Mouse (Mus musculus) left cerebral cortex, postnatal 10 days (tissue): ENCODE measurements around the gene Rxfp1. TPM values are rescaled to one million over a fixed set of nuclear protein-coding genes. Genes with fewer than 3 reads are reported as not detected.

ENCODE experiments used
- total RNA-seq, 2 experiments: library from RNA; stranded (reverse); gene quantifications; 2 replicates each; pipeline ENCODE4 v1.2.3; 2021

Gene Rxfp1
- total RNA-seq, 2 experiments from 2014 or later = 32.1 to 33.5 TPM

Other genes with a start within 250 kb of the Rxfp1 start
- gene Fnip2, start 170.1 kb downstream of the Rxfp1 start, total RNA-seq = 10 to 100 TPM; 21.6 to 23.1 TPM
- gene Ppid, start 146.5 kb downstream of the Rxfp1 start, total RNA-seq = 10 to 100 TPM; 66.0 to 68.2 TPM
- 1 to 10 TPM; 1.5 to 1.8 TPM for gene 4930579G24Rik, start 108.8 kb downstream of the Rxfp1 start, total RNA-seq
- gene Etfdh, start 108.4 kb downstream of the Rxfp1 start, total RNA-seq = 10 to 100 TPM; 26.0 to 27.3 TPM
- gene Tmem144, start 114.9 kb upstream of the Rxfp1 start, total RNA-seq = 1 to 10 TPM; 5.4 to 8.4 TPM
- 1 to 10 TPM; 6.3 to 9.3 TPM for gene Fam198b, start 146.7 kb upstream of the Rxfp1 start, total RNA-seq